Mouse (Mus musculus) brain, embryonic 14.5 days (tissue): Measurements from ENCODE around the gene Plac8. TPM values are rescaled to one million over a fixed set of nuclear protein-coding genes. Genes with fewer than 3 reads are reported as not detected.
A peak's percentile ranks its signal among the peaks of the same experiment; 100 is the strongest.

Experiments
- DNase-seq: peaks from one replicate; pipeline ENCODE4 v3.0.0-alpha.2; 2011; ENCODE audit warnings: low read depth
- CTCF ChIP-seq: fragments of 200-500 bp; IDR thresholded peaks from 2 replicates; pipeline ENCODE4 v1.5.1; 2012; ENCODE audit warnings: inconsistent platforms, mild to moderate bottlenecking, moderate library complexity, borderline replicate concordance; ENCODE audit not compliant: insufficient read depth, insufficient read length; ENCODE audit errors: extremely low read depth
- POLR2A ChIP-seq: fragments of 200-500 bp; IDR thresholded peaks from 2 replicates; pipeline ENCODE4 v1.6.1; 2012; ENCODE audit warnings: mild to moderate bottlenecking, inconsistent platforms, borderline replicate concordance; ENCODE audit not compliant: poor library complexity, insufficient read depth, insufficient read length, severe bottlenecking; ENCODE audit errors: extremely low read depth
- polyA plus RNA-seq: library from polyadenylated mRNA; depleted of rRNA; stranded (reverse); fragments of >200 nt; gene quantifications from 2 replicates; pipeline ENCODE4 v1.2.3, GENCODE M21; 2012

The Plac8 gene
- polyA plus RNA-seq, 1 experiment, result 2.3 TPM

DNA sequence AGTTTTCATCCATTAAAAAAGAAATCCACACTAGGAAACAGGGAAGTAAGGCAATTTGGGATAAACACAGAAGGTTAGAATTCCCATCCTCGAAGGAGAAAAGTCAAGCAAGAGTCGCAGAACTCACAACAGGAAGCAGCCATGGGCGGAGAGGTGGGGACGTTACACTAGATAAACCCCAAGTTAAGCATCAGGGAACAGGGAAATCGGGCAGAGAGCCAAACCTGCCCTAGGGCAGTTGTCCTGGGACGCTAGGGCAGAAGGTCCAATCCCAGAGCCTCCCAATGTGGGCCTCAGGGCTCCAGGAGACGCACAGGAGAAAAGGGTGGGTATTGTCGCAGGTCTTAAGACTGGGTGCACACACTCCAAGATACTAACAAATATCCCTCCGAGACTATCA lies 14.5 kb downstream of the Plac8 start:
- DNase-seq, result no peak
- TF ChIP-seq CTCF (no peak), POLR2A (no peak)

DNA sequence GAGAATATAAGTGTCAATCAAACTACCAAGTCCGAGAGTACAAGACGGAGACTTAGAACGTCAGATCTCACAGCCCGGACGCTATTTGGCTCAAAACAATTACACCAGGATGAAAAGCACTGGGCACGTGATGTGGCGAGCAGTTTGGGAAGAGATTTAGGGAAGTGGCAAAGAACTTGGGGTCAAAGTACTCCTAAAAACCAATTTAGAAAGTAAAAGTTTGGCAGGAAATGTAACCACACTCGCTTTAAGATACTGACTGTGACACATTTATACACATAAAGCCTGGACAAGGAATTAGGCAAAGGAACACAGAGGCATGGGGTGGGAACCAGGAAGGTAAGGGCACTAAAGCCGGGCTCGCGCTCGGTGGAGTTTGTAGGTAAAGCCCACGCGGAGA lies 15.0 kb downstream of the Plac8 start:
- TF ChIP-seq POLR2A, result no peak
- TF ChIP-seq CTCF, result no peak
- no peak for DNase-seq

DNA sequence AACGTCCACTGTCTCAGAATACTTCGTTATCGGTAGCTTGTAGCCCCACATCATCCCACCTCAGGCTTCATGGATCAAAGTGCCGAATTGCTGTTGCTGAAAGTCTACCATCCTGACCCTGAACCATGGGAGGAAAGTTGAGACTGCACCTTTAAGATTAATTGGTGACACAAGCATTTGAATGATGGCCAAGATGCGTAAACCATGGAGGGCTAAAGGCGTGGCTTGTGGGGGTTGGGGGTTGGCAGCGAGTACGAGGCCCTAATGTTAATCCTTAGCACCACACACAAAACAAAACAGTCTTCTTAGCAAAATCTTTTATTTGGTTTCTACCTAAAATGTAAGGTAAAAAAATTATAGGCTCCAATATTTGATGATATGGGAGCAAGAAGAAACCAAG lies 18.6 kb downstream of the Plac8 start:
- DNase-seq, result peak; percentile 53
- TF ChIP-seq CTCF (no peak), POLR2A (no peak)

GRCm38 (mm10) chr5:100551952-100552351 lies 20.1 kb downstream of the Plac8 start:
- DNase-seq, result no peak
- TF ChIP-seq CTCF, result no peak
- TF ChIP-seq POLR2A, result no peak

GRCm38 (mm10) chr5:100550151-100550550 lies 21.9 kb downstream of the Plac8 start:
- TF ChIP-seq CTCF (no peak), POLR2A (no peak)
- DNase-seq, result no peak

- TF ChIP-seq CTCF (no peak), POLR2A (no peak)
- DNase-seq, result no peak
Observed at GRCm38 (mm10) chr5:100549311-100549710, 22.7 kb downstream of the Plac8 start.

DNA sequence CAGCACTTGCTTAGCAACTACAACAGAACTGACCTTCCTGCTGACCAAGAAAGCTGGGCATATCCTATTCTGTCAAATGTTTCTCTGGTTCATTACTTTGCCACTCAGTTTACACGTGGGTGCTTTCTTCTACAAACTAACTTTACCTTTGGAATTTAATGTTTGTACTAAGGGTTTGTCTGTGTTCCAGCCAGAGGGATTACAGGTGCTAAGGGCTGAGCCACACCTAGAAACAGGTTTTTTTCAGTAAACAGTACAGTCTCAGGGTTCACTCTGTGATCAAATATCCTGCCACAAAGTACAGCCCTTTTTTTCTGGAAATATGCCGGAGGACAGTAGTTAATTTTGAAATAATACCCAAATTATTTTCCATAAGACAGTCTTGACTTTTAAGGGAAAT lies 23.8 kb downstream of the Plac8 start:
- TF ChIP-seq CTCF, result no peak
- TF ChIP-seq POLR2A, result no peak
- DNase-seq, result no peak

- DNase-seq, result no peak
- TF ChIP-seq CTCF, result peak; percentile 19; the same call in 1 of the 2 replicates
- TF ChIP-seq POLR2A, result no peak
Observed at GRCm38 (mm10) chr5:100546294-100547080, 25.6 kb downstream of the Plac8 start.

GRCm38 (mm10) chr5:100536638-100537037 lies 35.4 kb downstream of the Plac8 start:
- peak; percentile 49 for DNase-seq
- TF ChIP-seq CTCF (peak; percentile 60), POLR2A (no peak)

DNA sequence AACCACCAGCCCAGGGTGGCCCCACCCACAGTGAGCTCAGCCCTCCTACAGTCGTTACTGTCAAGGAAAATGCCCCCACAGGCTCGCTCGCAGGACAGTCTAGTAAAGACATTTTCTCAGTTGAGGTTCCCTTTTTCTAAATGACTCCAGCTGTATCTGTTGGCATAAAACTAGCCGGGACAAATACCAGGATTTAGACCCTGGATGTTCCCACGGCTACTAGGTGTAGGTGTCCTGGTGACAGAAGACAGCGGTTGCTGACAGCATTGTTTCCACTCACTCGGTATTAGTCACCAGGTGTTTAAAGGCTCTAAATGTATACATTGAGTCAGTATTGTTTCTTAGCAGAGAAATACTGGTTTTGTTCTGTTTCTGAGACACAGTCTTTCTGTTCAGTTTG lies 36.2 kb downstream of the Plac8 start:
- DNase-seq, result no peak
- TF ChIP-seq POLR2A (no peak), CTCF (no peak)

GRCm38 (mm10) chr5:100526164-100526563 lies 45.9 kb downstream of the Plac8 start:
- TF ChIP-seq POLR2A, result no peak
- TF ChIP-seq CTCF, result no peak
- no peak for DNase-seq

DNA sequence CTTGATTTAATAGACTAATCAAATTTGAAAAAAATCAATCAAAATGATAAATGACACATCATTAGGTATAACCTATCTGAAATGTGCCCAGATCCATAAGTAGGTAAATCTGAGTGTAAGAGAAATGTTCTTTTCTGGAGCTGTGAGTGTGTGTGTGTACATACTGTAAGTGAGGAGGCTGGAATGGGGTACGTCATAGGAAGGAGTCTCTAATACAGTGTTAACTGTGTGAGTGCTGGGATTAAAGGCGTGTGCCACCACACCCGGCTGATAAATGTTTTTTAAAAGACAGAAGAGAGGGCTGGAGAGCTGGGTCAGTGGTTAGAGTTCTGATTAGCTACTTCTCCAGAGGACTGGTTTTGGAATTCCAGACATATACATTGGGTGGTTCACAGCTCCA lies 46.4 kb downstream of the Plac8 start:
- no peak for DNase-seq
- TF ChIP-seq POLR2A, result no peak
- TF ChIP-seq CTCF, result no peak

- TF ChIP-seq POLR2A (no peak), CTCF (no peak)
- DNase-seq, result no peak
Observed at GRCm38 (mm10) chr5:100524921-100525320, 47.1 kb downstream of the Plac8 start.

GRCm38 (mm10) chr5:100523331-100523730 lies 48.7 kb downstream of the Plac8 start:
- no peak for TF ChIP-seq POLR2A
- TF ChIP-seq CTCF, result no peak

More at GRCm38 (mm10) chr5:100523331-100523730, 48.7 kb downstream of the Plac8 start:
- DNase-seq, result no peak
